Mouse (Mus musculus): ENCODE measurements around the gene Capza2. TPM values are rescaled to one million over a fixed set of nuclear protein-coding genes. Genes with fewer than 3 reads are reported as not detected.
A peak's percentile ranks its signal among the peaks of the same experiment; 100 is the strongest.
"Not testable (repeated sequence)": the region's sequence is repeated elsewhere in the genome, so short reads cannot be mapped to it uniquely, and the experiment has no call there.

Capza2 gene
- polyA plus RNA-seq, 1 experiment from 2014 or later, result 80.9 TPM

GRCm38 (mm10) chr6:17692647-17693046 lies 56.6 kb downstream of the Capza2 start, which contains the start of gene St7:
Gene St7 (plus strand): TSS chr6:17692933.
- Histone ChIP-seq H3K27me3 (ENCODE audit: control insufficient read depth, insufficient read depth, low read depth, low read length) (no peaks in the 10 kb centered on the region), H3K9me3 (replicated peaks; ENCODE audit: control insufficient read depth, low read length) (no peaks in the 10 kb centered on the region), H3K4me2 (ENCODE audit: low read depth, low read length) (peak within 1 kb of the TSS; percentile 86), H3K36me3 (ENCODE audit: control insufficient read depth, insufficient read depth) (no peaks in the 10 kb centered on the region), H3K4me1 (ENCODE audit: control insufficient read depth, low read depth, low read length) (peaks cover 11% of the 10 kb centered on the region), H3K9ac (ENCODE audit: low read depth, low read length) (peak within 1 kb of the TSS; percentile 83), H3K4me3 (ENCODE audit: low read depth, low read length) (peak within 1 kb of the TSS; percentile 84), H3K27ac (ENCODE audit: low read length) (peak within 1 kb of the TSS; percentile 83)
- no peak for ATAC-seq (ENCODE audit: low read depth)
- WGBS (ENCODE audit: insufficient replicate concordance), result 74% methylated on average over 7 of the region's 7 CpGs

DNA sequence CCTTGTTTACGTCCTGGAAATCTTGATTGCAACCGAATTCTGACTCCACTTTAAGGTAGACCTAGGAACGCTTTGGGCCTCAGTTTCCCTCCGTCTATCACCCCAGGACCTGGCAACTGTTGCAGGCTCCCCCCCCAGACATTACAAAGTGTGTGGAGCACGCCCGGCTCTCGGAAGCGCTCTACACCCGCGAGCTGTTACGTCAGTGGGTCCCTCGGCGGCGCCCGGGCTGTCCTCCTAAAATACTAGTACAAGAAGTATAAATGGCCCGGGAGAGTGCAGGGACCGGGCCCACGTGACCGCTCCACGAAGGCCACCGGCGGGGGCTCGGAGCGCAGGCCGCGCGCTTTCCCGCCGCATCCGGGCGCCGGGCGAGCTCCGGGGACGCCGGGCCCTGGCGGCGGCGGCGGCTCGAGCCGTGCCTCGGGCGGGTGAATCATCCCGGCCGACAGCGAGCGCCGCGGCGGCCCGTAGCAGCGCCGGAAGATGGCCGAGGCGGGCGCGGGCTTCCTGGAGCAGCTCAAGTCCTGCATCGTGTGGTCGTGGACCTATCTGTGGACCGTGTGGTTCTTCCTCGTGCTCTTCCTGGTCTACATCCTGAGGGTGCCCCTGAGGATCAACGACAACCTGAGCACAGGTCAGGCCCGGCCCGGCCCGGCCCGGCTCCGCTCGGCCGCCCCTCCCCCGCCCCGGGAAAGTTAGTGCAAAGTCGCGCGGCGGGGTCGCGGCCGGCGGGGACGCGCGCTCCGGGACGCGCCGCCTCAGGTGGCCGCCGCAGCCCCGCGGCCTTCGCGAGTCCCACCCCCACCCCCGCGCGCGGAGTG lies 57.9 kb downstream of the Capza2 start:
- Histone ChIP-seq H3K4me1 (ENCODE audit: control insufficient read depth, low read depth, low read length) (peaks cover 11% of the 10 kb centered on the region), H3K9ac (ENCODE audit: low read depth, low read length) (peak overlapping the region; percentile 83), H3K27ac (ENCODE audit: low read length) (peak overlapping the region; percentile 83), H3K9me3 (replicated peaks; ENCODE audit: control insufficient read depth, low read length) (no peaks in the 10 kb centered on the region), H3K4me3 (ENCODE audit: low read depth, low read length) (peak overlapping the region; percentile 84), H3K36me3 (ENCODE audit: control insufficient read depth, insufficient read depth) (no peaks in the 10 kb centered on the region), H3K4me2 (ENCODE audit: low read depth, low read length) (peak overlapping the region; percentile 86), H3K27me3 (ENCODE audit: control insufficient read depth, insufficient read depth, low read depth, low read length) (no peaks in the 10 kb centered on the region)
- WGBS (ENCODE audit: insufficient replicate concordance), result under 1% methylated on average over 87 of the region's 97 CpGs
- peak; percentile 74 for ATAC-seq (ENCODE audit: low read depth)

GRCm38 (mm10) chr6:17694550-17694951 lies 58.5 kb downstream of the Capza2 start:
- no peaks in the 10 kb centered on the region for H3K9me3 ChIP-seq (replicated peaks; ENCODE audit: control insufficient read depth, low read length)
- under 1% methylated on average over 46 of the region's 46 CpGs for WGBS (ENCODE audit: insufficient replicate concordance)

DNA sequence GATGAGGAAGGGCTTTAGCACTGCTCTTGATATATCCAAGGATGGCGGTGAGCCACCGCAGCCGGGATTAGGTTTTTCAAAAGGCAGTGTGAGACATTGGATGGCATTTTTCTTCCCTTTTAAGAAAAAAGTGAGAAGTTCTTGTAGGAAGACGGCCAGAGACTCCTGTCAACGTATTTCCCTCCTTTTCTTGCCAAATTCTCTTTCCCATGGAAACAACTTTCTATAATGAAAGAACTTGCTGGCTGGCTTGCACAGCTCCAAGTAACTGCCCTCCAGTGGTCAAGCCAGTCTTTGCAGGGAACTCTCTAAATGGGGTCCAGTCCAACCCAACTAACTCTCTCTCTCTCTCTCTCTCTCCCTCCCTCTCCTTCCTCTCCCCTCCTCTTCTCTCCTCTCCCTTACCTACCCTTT lies 60.3 kb downstream of the Capza2 start:
- H3K27me3 ChIP-seq (ENCODE audit: control insufficient read depth, insufficient read depth, low read depth, low read length), result no peaks in the 10 kb centered on the region
- no peak overlapping the region for H3K4me3 ChIP-seq (ENCODE audit: low read depth, low read length)
- H3K4me1 ChIP-seq (ENCODE audit: control insufficient read depth, low read depth, low read length), result peaks cover 11% of the 10 kb centered on the region
- no peak overlapping the region for H3K9ac ChIP-seq (ENCODE audit: low read depth, low read length)
- ATAC-seq (ENCODE audit: low read depth), result no peak
- H3K4me2 ChIP-seq (ENCODE audit: low read depth, low read length), result no peak overlapping the region
- H3K27ac ChIP-seq (ENCODE audit: low read length), result no peak overlapping the region
- H3K9me3 ChIP-seq (replicated peaks; ENCODE audit: control insufficient read depth, low read length), result no peaks in the 10 kb centered on the region
- 61% methylated on average over 5 of the region's 5 CpGs for WGBS (ENCODE audit: insufficient replicate concordance)
- H3K36me3 ChIP-seq (ENCODE audit: control insufficient read depth, insufficient read depth), result no peaks in the 10 kb centered on the region

More at GRCm38 (mm10) chr6:17694550-17694951, 58.5 kb downstream of the Capza2 start:
- H3K36me3 ChIP-seq (ENCODE audit: control insufficient read depth, insufficient read depth), result no peaks in the 10 kb centered on the region
- ATAC-seq (ENCODE audit: low read depth), result peak; percentile 72
- peak overlapping the region; percentile 84 for H3K4me3 ChIP-seq (ENCODE audit: low read depth, low read length)
- no peaks in the 10 kb centered on the region for H3K27me3 ChIP-seq (ENCODE audit: control insufficient read depth, insufficient read depth, low read depth, low read length)
- H3K4me2 ChIP-seq (ENCODE audit: low read depth, low read length), result peak overlapping the region; percentile 86
- H3K4me1 ChIP-seq (ENCODE audit: control insufficient read depth, low read depth, low read length), result peaks cover 11% of the 10 kb centered on the region
- H3K27ac ChIP-seq (ENCODE audit: low read length), result peak overlapping the region; percentile 83
- H3K9ac ChIP-seq (ENCODE audit: low read depth, low read length), result peak overlapping the region; percentile 83

- no peak overlapping the region for H3K4me3 ChIP-seq (ENCODE audit: low read depth, low read length)
- no peak overlapping the region for H3K4me2 ChIP-seq (ENCODE audit: low read depth, low read length)
- H3K27ac ChIP-seq (ENCODE audit: low read length), result no peak overlapping the region
- 74% methylated on average over 7 of the region's 7 CpGs for WGBS (ENCODE audit: insufficient replicate concordance)
- no peaks in the 10 kb centered on the region for H3K27me3 ChIP-seq (ENCODE audit: control insufficient read depth, insufficient read depth, low read depth, low read length)
- no peak overlapping the region for H3K9ac ChIP-seq (ENCODE audit: low read depth, low read length)
- no peak for ATAC-seq (ENCODE audit: low read depth)
- no peaks in the 10 kb centered on the region for H3K36me3 ChIP-seq (ENCODE audit: control insufficient read depth, insufficient read depth)
- peaks cover 3% of the 10 kb centered on the region for H3K4me1 ChIP-seq (ENCODE audit: control insufficient read depth, low read depth, low read length)
- H3K9me3 ChIP-seq (replicated peaks; ENCODE audit: control insufficient read depth, low read length), result no peaks in the 10 kb centered on the region
Observed at GRCm38 (mm10) chr6:17700936-17701612, 65.0 kb downstream of the Capza2 start.

DNA sequence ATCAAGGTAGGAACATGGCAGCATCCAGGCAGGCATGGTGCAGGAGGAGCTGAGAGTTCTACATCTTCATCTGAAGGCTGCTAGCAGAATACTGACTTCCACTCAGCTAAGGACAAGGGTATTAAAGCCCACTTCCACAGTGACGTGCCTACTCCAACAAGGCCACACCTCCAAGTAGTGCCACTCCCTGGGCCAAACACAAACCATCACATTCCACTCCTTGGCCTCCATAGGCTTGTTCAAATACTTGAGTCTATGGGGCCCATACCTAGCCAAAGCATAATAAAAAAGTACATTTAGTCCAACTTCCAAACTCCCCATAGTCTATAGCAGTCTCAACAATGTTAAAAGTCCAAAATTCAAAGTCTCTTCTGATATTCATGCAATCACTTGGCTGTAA lies 68.0 kb downstream of the Capza2 start:
- 66% methylated on average over 1 of the region's 1 CpGs for WGBS (ENCODE audit: insufficient replicate concordance)
- H3K27ac ChIP-seq (ENCODE audit: low read length); H3K4me2 ChIP-seq (ENCODE audit: low read depth, low read length); H3K27me3 ChIP-seq (ENCODE audit: control insufficient read depth, insufficient read depth, low read depth, low read length); H3K9ac ChIP-seq (ENCODE audit: low read depth, low read length); H3K4me3 ChIP-seq (ENCODE audit: low read depth, low read length); ATAC-seq (ENCODE audit: low read depth); H3K36me3 ChIP-seq (ENCODE audit: control insufficient read depth, insufficient read depth); H3K9me3 ChIP-seq (replicated peaks; ENCODE audit: control insufficient read depth, low read length); H3K4me1 ChIP-seq (ENCODE audit: control insufficient read depth, low read depth, low read length): not testable (repeated sequence)

DNA sequence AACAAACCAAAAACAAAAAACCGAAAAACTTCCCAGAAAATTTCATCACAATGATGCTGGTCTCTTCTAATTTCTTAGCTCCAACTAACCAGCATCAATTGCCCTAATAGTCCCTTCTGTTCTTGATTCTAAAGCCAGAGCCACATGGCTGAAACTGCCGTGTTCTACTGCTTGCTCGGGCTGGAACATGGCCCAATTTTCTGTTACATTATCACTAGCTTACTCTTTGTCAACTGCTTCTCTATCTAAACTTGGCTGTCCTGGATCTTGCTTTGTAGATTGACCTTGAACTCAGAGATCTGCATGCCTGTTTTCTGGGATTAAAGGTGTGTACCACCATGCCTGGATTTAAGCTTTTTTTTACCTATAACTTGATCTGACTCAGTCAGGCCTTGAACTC lies 69.9 kb downstream of the Capza2 start:
- ATAC-seq (ENCODE audit: low read depth), result no peak
- Histone ChIP-seq H3K36me3 (ENCODE audit: control insufficient read depth, insufficient read depth) (no peaks in the 10 kb centered on the region), H3K27me3 (ENCODE audit: control insufficient read depth, insufficient read depth, low read depth, low read length) (no peaks in the 10 kb centered on the region), H3K9ac (ENCODE audit: low read depth, low read length) (no peak overlapping the region), H3K9me3 (replicated peaks; ENCODE audit: control insufficient read depth, low read length) (no peaks in the 10 kb centered on the region), H3K4me1 (ENCODE audit: control insufficient read depth, low read depth, low read length) (no peaks in the 10 kb centered on the region; the same call in 1 of the 2 replicates), H3K4me3 (ENCODE audit: low read depth, low read length) (no peak overlapping the region), H3K4me2 (ENCODE audit: low read depth, low read length) (no peak overlapping the region), H3K27ac (ENCODE audit: low read length) (no peak overlapping the region)
- WGBS (ENCODE audit: insufficient replicate concordance), result 33% methylated on average over 3 of the region's 3 CpGs

All from liver, embryonic 16.5 days (tissue).